Mouse (Mus musculus): ENCODE results near the gene Prkag2.
"Not testable (repeated sequence)": the region's sequence is repeated elsewhere in the genome, so short reads cannot be mapped to it uniquely, and the experiment has no call there.

The Prkag2 gene

DNA sequence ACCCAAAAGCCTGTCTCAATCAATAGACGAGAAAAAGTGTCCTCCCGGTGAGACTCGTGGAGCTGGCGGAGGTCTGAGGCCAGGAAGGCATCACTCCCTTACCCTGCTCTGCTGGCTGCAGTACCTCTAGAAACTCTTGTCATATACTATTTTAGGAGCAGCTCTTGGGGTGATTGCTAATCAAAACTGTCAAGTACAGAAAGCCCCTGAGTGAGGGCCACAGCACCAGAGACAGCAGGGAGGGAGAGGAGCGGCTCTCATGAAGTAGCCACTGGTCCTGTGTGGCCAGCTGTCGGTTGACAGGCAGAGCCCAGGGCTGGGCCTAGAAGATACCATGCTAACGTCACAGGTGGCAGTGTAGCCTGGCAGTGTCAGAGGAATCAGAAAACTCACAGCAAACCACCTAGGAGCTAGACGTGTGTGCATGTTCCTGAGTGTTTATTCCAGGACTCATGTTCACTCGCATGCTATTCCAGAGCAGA is 239.0 kb downstream of the Prkag2 start:
- no peak for DNase-seq

DNA sequence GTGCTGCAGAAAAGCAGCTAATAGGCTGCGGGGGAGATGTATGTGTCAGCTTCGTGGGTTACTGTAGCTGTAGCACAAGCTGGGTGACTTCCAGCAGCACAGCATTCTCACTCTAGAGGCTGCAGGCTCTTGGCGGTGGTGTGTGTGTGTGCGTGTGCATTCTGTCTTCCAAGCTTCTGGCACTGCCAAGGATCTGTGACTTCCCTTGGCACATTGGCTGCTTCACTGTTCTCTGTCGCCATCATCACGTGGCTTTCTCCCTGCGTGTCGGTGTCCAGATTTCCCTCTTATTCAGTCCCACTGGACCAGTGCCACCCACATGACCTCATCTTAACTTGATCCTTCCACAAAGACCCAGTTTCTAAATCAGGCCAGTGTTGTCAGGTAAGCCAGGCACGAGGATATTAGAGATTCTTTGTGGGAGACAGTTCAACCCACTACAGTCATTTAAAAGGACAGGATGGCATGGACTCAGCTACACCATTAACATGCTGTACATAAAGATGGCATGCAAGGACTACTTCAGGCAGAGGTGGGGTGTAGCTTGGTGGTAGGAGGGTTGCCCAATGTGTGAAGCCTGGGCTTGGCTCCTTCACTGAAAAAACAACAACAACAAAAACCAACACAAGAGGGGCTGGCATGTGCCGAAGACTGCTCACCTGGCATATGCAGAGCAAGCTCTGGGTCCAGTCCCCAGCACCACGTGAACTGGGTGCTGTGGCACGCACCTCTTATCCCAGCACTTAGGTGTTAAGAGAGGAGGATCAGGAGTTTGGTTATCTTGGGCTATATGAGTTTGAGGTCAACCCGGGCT is 239.6 kb downstream of the Prkag2 start:
- DNase-seq, result peak; percentile 93 to 96

DNA sequence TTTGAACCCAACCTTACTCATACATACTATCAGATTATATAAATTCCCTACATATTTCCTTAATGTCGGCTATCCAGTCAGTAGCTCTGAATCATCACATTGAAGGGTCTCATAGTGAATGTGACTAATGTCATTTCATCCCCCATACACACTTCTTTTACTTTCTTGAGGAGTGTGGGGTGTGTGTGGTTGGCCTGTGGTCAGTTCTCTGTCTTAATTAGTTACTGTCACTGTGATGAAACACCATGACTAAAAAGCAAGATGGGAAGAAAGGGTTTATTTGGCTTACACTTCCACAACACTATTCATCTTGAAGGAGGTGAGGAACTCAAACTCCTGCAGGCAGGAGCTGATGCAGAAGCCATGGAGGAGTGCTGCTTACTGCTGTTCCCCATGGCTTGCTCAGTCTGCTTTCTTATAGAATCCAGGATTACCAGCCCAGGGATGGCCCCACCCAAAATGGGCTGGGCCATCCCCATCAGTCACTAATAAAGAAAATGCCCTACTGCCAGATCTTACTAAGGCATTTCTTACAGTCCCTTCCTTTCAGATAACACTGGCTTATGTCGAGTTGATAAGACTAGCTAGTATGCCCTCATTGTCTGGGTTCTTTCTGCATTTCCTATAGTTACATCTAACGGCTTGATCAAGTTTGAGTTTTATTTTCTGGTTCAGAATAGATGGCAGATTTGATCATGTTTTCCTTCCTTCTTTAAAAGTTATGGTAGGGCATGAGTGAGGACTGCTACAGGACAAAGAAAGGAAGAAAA is 240.5 kb downstream of the Prkag2 start:
- no peak for DNase-seq

DNA sequence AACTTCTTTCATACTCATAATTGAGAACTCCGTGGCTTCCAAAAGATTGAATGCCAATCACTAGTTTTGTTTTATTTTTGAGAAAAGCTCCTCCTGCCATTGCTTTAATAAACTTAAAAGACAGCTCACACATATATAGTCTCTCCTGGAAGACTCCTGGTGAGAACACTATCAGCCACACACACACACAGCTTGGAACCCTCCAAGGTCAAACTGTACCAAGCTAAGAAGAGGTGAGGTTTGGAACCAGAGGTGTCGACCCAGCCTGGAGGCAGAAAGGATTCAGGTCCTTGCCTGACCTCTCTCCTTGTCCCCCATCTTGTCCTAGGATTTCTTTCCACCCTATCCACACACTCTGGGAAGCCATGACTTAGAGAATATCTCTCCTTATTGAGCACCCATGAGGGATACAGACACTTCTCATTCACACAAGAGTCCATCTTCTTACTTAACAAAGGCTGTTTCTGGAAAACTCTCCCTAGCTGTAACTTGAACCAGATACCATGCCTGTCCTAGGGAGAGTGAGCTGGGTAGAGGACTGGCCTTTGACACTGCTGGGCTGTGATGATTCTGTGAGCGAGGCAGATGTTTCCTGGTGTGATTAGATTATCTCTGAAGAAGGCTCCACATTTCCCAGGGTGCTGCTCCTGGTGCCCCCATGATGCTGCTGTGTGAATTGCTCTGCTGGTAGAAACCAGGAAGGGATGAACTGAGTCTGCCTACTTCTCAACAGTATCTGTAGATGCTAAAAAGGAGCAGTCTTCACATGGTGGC is 245.4 kb downstream of the Prkag2 start:
- no peak for DNase-seq

DNA sequence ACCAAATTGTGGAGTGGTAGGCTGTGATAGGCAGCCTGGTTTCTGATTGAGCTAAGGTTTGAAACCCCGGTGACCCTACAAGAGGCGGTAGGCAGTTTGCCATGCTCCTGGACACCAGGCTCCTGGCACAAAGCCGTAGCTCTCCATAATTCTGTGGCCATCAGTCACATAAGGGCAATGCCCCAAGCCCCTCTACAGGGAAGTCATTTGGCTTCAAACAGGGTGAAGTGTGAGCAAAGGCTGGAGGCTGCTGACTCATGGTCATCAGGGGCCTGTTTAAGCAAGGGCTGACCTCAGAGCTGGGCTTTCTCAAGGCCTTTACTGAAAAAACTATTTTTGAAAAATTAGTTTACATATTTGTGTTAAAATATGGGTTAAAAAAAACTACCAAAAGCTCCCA is 246.2 kb downstream of the Prkag2 start:
- no peak for DNase-seq

DNA sequence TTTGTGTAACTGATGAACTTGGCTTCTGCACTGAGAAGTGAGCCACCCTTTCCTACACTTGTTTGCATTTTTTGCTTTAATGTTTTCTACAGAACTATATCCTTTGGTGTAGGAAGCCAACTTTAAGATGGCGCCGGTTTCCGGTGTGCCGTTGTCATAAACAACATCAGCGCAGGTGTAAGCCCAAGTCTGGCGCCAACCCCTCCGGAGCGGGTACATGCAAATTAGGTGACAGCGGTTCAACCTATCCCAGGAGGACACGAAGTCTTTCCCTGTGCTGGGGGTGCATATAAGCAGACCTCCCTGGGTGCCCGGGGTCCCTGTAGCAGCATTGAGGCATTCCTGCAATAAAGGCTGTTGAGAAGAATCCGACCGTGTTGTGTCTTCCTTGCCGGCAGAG is 252.2 kb downstream of the Prkag2 start:
- not testable (repeated sequence) for DNase-seq

DNA sequence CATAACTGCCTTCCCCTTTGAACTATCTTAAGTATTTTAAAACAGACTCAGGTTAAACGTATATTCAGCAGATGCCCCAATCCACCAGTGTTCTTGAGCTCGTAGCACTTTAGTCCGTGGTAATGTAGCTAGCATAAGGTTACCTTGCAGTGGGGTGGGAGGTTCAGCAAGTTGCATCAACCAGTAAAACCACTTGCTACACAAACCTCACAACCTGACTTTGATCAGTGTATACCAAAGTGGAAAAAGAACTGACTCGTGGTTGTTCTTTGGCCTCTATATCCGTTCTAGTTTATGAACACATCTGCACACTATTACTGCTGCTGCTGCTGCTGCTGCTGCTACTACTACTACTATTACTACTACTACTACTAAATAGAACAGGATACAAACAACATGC is 256.6 kb downstream of the Prkag2 start:
- DNase-seq, result no peak

DNA sequence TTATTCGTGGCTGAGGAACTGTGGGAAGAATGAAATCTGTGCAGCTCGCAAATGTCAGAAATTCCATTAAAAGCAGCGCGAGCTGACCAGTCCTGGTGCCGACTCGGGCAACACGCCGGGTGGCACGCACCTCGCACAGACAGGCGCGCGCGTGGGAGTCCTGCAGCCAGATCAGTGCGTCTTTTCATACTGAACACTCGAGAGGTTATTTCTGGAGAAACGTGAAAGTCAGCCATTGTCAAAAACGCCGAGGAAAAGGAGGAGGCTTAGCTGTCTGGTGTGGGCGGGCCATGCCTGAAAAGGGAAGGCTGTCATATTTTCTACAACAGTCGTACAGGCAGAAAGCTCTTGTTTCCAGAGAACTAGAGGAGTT is 257.4 kb downstream of the Prkag2 start:
- no peak for DNase-seq

DNA sequence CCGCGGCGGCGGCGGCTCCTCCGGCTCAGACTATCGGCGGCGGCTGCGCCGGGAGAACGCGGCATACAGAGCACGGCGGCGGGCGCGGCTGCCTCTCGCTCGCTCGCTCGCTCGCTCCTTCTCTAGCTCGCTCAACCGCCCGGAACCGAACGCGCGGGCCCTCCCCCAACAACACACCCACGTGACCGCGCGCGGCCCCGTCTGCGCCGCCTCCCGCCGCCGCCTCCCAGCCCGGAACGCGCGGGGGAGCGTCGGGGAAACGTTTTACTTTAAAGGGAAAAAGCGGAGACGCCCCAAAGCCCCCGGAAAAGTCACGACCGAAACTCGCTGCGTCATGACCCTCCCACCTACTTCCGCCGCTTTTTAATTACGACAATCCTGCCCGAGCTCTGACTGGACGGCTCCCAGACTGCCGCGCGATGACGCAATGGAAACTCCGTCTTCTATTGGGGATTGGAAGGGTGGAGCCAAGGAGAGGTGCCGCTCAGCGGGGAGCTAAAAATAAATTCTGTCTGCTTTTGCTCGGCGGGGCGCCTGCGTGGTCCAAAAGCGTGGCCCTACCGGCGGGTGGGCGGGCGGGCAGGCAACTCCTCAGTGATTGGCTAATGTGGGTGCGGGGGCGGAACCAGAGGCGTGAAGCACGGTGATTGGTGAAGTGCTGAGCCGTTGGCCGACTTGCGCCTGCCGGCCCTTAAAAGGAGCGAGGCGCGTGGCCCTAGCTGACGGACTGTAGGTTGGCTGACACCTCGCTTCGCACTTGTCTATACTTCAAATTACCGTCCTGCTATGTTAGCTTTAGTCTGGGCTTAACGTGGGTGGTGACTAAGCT is 258.0 kb downstream of the Prkag2 start, which contains the start of gene Rheb:
Gene Rheb (minus strand): TSS at position 351 of the 829 bp plus-strand sequence.
- DNase-seq, result peak; percentile 99

DNA sequence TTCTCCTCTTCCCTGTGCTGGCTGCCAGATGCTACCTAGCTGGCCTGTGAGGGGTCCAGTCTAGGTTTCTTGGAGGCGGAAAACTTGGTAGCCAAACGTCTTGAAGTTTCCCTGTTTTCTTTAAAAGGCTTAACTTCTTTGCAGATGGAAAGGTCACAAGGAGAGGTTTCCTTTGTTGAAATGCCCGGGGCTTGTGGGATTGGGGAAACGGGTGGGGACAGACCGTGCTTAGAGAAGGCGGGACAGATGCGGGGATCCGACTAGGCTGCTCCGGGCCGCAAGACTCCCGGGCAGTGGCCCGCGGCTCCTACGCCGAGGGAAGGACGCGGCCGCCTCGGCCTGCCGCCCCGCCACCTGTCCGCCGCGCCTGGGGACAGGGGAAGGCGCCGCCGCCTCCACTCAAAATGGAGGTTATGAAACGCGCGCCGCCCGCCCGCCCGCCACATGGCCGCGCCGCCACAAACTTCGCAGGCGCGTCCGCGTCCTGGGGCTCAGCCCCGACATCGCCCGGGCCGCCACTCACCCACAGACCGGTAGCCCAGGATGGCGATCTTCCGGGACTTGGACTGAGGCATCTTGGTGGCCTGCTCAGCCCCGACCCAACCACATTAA is 258.7 kb downstream of the Prkag2 start:
- peak in 1 of 2 experiments; percentile 59 for DNase-seq

DNA sequence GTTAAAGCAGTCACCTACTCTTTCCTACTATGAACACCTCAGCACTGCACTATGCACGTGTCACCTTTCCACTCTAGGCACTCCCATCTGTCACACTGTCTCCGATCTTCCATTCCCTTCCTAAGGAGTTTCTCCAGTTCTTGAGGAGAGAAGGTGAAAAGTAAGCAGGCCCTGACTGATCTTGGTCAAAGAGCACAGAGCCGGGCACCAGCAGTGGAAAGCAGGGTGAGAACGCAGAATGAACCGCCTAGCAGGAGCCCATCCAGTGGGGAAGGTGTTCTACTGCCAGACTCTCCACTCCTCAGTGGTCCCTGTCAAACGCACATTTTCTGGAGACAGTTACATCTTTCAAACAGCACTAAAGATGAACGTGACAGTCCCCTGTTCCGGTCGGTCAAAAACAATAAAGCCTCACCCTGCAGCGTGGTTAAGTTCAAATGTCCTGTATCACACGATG is 259.4 kb downstream of the Prkag2 start:
- DNase-seq, result no peak

DNA sequence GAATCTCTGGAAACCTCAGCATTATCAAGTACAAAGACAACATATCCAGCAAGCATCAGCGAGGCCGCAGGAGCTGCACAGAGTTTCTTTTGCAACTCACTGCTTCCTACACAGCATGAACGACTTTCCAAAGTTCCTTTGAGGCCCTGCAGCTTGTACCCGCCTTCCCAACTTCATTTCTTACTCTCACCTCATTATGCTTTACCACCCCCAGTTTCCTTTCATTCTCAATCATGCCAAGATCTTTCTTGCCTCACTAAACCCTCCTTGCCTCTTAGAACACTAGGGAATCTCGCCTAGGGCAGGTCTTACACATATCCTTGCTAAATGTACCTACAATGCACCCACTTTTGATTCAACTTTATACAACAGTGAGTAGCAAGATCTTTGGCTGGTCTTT is 266.0 kb downstream of the Prkag2 start:
- DNase-seq, result no peak

DNA sequence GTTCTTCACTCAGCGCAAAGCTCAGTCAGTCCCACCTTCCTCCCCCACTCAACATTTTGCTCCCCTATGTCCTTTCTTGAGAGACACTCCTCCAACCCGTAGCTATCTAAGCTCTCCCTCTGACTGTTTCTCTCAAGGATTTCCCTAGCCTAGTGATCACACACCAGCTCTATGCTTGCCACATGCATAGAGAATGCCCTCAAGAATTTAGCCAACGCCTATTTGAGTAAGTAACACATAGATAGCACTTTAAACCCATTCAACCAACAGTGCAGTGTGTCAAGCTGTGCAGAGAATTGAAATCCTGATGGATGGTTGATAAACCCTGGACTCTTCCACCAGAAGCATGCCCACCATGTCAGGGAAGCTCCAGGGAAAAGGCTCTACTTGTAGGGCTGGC is 268.5 kb downstream of the Prkag2 start:
- DNase-seq, result no peak

DNA sequence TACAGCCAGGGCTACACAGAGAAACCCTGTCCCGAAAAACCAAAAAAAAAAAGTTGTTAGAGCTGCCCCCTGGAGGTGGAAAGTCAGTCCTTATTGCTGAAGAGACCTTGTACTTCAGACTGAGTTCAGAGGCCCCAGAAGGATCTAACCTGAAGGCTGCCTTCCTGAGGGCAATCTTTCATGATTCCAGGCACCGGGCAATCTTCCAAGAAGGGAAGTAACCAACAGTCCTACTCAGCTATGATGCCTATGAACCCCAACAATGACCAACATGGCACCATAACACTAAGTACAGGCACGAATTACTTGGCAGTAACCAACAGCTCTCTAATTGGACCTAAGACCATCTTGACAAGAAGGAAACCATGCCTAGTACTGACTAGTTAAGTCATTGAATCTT is 272.0 kb downstream of the Prkag2 start:
- no peak for DNase-seq

DNA sequence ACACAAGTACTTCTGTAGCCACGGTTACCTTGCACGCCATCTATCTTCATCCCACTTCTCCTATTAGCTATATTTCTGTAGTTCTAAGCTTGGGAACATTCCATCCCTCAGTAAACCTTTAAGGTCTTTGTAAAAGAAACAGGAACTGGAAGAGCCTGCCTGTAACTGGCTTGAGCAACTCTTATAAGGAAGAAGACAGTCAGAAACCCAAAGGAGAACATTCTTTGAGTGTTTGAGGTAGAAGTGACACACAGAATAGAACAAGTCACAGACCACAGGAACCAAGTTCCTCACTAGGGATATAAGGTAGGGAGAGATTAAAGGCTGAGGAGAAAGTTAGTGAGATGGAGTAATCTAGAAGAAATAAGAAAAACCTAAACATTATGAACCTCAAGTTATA is 273.3 kb downstream of the Prkag2 start:
- no peak for DNase-seq

DNA sequence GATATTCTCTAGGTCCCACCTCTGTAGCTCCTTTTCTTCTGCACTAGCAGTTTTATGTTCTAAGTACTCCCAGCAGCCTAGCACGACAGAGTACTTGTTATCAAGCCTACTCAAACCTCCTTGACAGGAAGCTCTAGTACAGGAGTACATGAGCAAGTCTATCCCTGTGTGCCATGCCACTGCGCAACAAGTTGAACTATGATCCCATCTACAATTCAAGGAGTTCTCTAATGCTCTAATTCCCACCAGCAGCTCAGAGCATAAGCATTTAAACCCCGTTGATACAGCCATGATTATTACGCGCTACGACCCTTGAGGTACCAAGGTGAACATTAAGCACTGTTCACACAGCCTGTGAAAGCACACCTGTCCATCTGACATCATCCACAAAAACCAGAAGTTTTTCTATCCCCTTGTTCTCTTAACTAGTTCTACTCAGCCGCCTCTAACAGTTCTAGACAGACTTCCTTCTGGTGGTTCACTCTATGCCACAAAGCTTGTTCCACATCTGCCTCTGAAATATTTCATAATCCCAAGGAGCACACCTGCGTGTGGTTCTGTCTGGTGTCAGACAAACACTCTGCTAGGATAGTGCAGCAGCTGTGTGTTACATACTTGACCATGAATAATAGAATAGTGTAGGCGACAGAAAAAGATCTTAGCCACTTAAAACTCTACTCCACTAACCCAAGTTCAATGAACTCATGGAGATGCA is 274.2 kb downstream of the Prkag2 start:
- no peak for DNase-seq

DNA sequence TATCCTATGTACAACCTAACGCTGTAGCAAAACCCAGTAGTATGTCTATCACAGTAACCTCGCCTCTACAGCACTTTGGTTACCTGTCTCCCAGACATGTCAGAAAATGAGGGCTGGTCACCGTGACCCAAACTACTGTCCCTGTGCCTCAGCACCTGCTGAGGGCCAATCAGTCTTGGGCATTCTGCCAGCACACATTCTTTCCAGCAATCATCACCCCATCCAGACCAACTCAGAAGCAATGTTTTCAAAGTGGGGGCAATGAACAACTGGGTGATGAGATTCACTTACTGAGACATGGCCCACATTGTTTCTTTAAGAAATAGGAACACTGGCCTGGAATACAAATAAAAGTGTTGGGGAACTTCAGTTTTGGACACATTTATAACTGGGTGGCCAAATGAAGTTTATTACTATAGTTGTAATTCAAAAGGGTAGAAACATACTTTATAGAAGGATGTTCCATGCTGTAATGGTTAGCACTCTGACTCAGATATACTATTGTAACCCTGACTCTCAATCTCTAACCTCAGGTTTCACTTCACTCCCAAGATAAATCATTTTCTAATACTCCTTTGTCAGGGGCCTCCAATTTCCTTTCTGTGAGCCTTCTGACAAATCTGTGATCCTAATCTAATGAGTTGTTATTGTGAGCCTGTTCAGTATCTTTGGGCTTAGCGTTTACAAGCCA is 274.9 kb downstream of the Prkag2 start:
- no peak for DNase-seq

DNA sequence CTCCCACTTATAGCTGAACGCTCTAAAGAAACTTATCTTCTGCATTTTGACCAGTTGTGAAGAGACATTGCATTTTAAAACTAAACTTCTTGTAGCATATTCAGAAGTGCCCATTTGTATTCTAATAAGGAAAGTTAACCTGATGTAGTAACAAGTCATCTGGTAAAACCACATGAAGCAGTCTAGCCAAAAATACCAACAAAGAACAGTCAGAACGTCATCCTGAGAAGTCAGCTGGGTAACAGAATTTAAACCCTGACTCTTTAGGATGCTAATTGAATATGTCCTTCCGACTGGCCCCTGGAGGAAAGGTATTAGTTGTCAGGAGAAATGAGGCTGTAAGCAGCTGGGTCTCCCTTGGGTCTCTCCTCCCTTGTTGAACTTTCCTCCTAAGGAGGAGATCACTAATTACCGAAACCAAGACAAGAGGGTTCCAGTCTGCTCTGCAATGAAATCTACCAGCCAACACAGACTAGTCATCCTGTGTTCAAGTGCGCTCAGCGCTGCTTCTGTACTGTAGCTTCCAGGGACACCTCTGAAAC is 276.5 kb downstream of the Prkag2 start:
- no peak for DNase-seq

DNA sequence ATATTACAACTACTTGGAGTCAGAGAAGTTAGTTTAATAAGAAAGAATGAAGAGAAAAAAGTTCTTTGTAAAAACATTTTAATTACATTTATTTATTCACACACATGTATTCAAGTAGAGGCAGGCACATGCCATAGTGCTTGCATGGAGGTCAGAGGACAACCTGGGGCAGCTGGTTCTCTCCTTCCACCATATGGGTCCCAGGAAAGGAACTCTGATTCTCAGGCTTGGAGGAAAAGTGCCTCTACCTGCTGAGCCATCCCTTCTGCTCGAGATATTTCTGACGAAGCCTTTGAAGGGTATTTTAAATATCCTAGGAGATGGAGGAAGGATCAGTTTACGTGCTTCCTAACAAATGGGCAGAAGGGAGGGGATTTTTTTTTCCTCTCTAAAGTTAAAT is 277.7 kb downstream of the Prkag2 start:
- peak; percentile 22 to 29 for DNase-seq

DNA sequence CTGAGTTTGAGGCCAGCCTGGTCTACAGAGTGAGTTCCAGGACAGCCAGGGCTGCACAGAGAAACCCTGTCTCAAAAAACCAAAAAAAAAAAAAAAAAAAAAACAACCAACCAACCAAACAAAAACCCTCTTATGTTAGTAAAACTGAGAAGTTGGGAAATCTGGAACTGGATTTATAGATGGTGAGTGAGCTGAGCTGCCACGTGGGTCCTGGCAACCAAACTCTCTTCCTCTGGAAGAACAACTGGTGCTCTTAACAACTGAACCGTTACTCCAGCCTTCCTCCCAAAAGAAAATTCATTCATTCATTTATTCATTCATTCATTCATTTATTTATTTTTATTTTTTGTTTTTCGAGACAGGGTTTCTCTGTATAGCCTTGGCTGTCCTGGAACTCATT is 278.2 kb downstream of the Prkag2 start:
- DNase-seq, result not testable (repeated sequence)

Data from cerebellum, postnatal 36 days (tissue).